Mouse (Mus musculus): ENCODE results near the gene Tmem115. TPM values are rescaled to one million over a fixed set of nuclear protein-coding genes. Genes with fewer than 3 reads are reported as not detected.
A peak's percentile ranks its signal among the peaks of the same experiment; 100 is the strongest.

Tmem115 gene
- total RNA-seq, 2 experiments from 2014 or later, result 13.3 to 18.4 TPM

- no peak for ATAC-seq (replicated peaks; ENCODE audit: low FRiP score, low TSS enrichment, poor library complexity, severe bottlenecking)
These were observed 49.4 kb downstream of the Tmem115 start for GRCm38 (mm10) chr9:107583174-107583573.

DNA sequence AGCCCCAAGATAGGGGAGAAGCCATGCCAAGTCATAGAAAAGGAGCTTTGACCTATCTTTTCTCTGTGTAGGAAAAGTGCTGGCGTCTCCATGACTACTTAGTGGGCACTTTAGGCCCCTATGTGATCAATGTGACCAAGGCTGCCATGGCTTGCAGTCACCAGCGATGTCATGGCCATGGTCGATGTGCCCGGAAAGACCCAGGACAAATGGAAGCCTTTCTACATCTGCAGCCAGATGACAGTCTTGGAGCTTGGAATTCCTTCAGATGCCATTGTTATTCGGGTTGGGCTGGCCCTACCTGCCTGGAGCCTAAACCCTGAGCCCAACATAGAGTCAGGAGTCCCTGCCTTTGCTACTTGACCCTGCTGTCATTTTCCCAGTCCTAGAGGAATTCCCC, 52.8 kb downstream of the Tmem115 start:
- ATAC-seq (replicated peaks; ENCODE audit: low FRiP score, low TSS enrichment, poor library complexity, severe bottlenecking), result no peak

DNA sequence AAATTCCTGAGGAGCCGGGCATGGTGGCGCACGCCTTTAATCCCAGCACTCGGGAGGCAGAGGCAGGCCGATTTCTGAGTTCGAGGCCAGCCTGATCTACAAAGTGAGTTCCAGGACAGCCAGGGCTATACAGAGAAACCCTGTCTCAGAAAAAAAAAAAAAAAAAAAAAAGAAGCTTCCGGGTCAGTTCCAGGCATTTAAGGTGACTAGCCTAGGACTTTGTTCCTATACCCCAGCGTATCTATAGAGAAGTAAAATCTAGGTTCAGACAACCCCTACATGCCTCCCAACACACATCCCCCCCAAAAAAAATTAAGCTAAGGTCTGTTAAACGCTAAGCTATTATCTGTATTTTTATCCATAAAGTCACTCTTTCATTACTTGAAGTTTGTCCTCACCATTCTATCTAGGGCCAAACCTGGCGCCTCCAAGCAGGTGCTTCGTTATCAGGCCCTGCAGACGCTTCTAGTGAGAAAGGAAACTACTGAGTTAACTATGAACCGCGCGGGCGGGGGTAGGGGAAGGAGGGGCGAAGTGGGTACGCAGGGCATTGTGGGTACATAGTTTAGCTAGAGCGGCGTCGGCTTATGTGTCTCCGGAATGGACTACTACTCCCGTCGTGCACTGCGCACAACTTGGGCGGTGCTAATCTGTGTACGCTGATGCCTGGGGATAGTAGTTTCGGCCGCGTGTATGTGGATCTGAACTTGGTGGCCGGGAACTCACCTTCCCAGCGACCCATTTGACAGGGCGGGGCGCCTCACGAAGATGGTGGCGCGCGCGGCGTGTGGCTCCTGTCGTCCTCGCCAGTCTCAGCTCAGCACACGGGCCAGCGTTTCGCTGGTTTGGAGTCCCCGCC, 53.5 kb downstream of the Tmem115 start, which contains the start of gene Ifrd2:
Ifrd2 (plus strand) TSS at position 669 of the 859 bp plus-strand sequence.
- peak; percentile 74 for ATAC-seq (replicated peaks; ENCODE audit: low FRiP score, low TSS enrichment, poor library complexity, severe bottlenecking)

GRCm38 (mm10) chr9:107587833-107588639, 54.3 kb downstream of the Tmem115 start:
- ATAC-seq (replicated peaks; ENCODE audit: low FRiP score, low TSS enrichment, poor library complexity, severe bottlenecking), result peak; percentile 25

Other genes with a start within 250 kb of the Tmem115 start
- 26.8 and 34.0 TPM in 2 replicates for gene Mapkapk3, start 244.1 kb upstream of the Tmem115 start, total RNA-seq (2014; fragmentation: Nextera tagmentation)
- 26.9 and 31.6 TPM in 2 replicates for gene Mapkapk3, start 244.1 kb upstream of the Tmem115 start, total RNA-seq (2017)
- 2.9 and 9.3 TPM in 2 replicates for gene Cish, start 237.9 kb upstream of the Tmem115 start, total RNA-seq (2014; fragmentation: Nextera tagmentation)
- gene Cish, start 237.9 kb upstream of the Tmem115 start, total RNA-seq (2017), result 1.2 and 1.6 TPM in 2 replicates
- 5.8 and 18.8 TPM in 2 replicates for gene Hemk1, start 195.6 kb upstream of the Tmem115 start, total RNA-seq (2014; fragmentation: Nextera tagmentation)
- 4.9 and 9.0 TPM in 2 replicates for gene Hemk1, start 195.6 kb upstream of the Tmem115 start, total RNA-seq (2017)
- not detected in 2 replicates for gene 6430571L13Rik, start 193.3 kb upstream of the Tmem115 start, total RNA-seq (2014; fragmentation: Nextera tagmentation)
- gene 6430571L13Rik, start 193.3 kb upstream of the Tmem115 start, total RNA-seq (2017), result 0.47 TPM in 1 of 2 replicates, not detected in the other
- 0.10 TPM in 1 of 2 replicates, not detected in the other for gene Cacna2d2, start 134.3 kb upstream of the Tmem115 start, total RNA-seq (2014; fragmentation: Nextera tagmentation)
- not detected in 2 replicates for gene Cacna2d2, start 134.3 kb upstream of the Tmem115 start, total RNA-seq (2017)
- gene Cyb561d2, start 8.2 kb downstream of the Tmem115 start, total RNA-seq (2014; fragmentation: Nextera tagmentation), result 5.3 and 16.6 TPM in 2 replicates
- gene Cyb561d2, start 8.2 kb downstream of the Tmem115 start, total RNA-seq (2017), result 14.5 and 15.0 TPM in 2 replicates
- gene Nprl2, start 8.3 kb downstream of the Tmem115 start, total RNA-seq (2014; fragmentation: Nextera tagmentation), result 14.8 and 19.1 TPM in 2 replicates
- 7.5 and 8.7 TPM in 2 replicates for gene Nprl2, start 8.3 kb downstream of the Tmem115 start, total RNA-seq (2017)
- not detected in 2 replicates for gene Zmynd10, start 13.4 kb downstream of the Tmem115 start, total RNA-seq (2014; fragmentation: Nextera tagmentation)
- gene Zmynd10, start 13.4 kb downstream of the Tmem115 start, total RNA-seq (2017), result not detected in 2 replicates
- gene Rassf1, start 17.6 kb downstream of the Tmem115 start, total RNA-seq (2014; fragmentation: Nextera tagmentation), result 24.6 and 29.3 TPM in 2 replicates
- gene Rassf1, start 17.6 kb downstream of the Tmem115 start, total RNA-seq (2017), result 32.8 and 40.3 TPM in 2 replicates
- 27.2 and 33.6 TPM in 2 replicates for gene Tusc2, start 29.3 kb downstream of the Tmem115 start, total RNA-seq (2014; fragmentation: Nextera tagmentation)
- 15.6 and 26.1 TPM in 2 replicates for gene Tusc2, start 29.3 kb downstream of the Tmem115 start, total RNA-seq (2017)
- 7.6 and 23.6 TPM in 2 replicates for gene Hyal2, start 34.0 kb downstream of the Tmem115 start, total RNA-seq (2014; fragmentation: Nextera tagmentation)
- 5.4 and 8.3 TPM in 2 replicates for gene Hyal2, start 34.0 kb downstream of the Tmem115 start, total RNA-seq (2017)
- gene Hyal1, start 43.0 kb downstream of the Tmem115 start, total RNA-seq (2014; fragmentation: Nextera tagmentation), result 1.1 and 5.9 TPM in 2 replicates
- 1.1 and 4.3 TPM in 2 replicates for gene Hyal1, start 43.0 kb downstream of the Tmem115 start, total RNA-seq (2017)
- gene Naa80, start 44.9 kb downstream of the Tmem115 start, total RNA-seq (2014; fragmentation: Nextera tagmentation), result 46.2 and 49.0 TPM in 2 replicates
- gene Naa80, start 44.9 kb downstream of the Tmem115 start, total RNA-seq (2017), result 15.8 and 25.8 TPM in 2 replicates
- gene Hyal3, start 46.9 kb downstream of the Tmem115 start, total RNA-seq (2014; fragmentation: Nextera tagmentation), result 5.1 and 9.4 TPM in 2 replicates
- gene Hyal3, start 46.9 kb downstream of the Tmem115 start, total RNA-seq (2017), result 0.61 and 3.3 TPM in 2 replicates
- gene Ifrd2, start 53.7 kb downstream of the Tmem115 start, total RNA-seq (2014; fragmentation: Nextera tagmentation), result 226 and 251 TPM in 2 replicates
- gene Ifrd2, start 53.7 kb downstream of the Tmem115 start, total RNA-seq (2017), result 103 and 192 TPM in 2 replicates
- gene Sema3b, start 75.3 kb downstream of the Tmem115 start, total RNA-seq (2014; fragmentation: Nextera tagmentation), result 0.50 TPM in 1 of 2 replicates, not detected in the other
- not detected in 2 replicates for gene Sema3b, start 75.3 kb downstream of the Tmem115 start, total RNA-seq (2017)
- 204 and 225 TPM in 2 replicates for gene Gnai2, start 101.4 kb downstream of the Tmem115 start, total RNA-seq (2014; fragmentation: Nextera tagmentation)
- 215 and 228 TPM in 2 replicates for gene Gnai2, start 101.4 kb downstream of the Tmem115 start, total RNA-seq (2017)
- not detected in 2 replicates for gene Slc38a3, start 135.6 kb downstream of the Tmem115 start, total RNA-seq (2014; fragmentation: Nextera tagmentation)
- not detected in 2 replicates for gene Slc38a3, start 135.6 kb downstream of the Tmem115 start, total RNA-seq (2017)
- not detected in 2 replicates for gene Gnat1, start 145.8 kb downstream of the Tmem115 start, total RNA-seq (2014; fragmentation: Nextera tagmentation)
- gene Gnat1, start 145.8 kb downstream of the Tmem115 start, total RNA-seq (2017), result 5.3 TPM in 1 of 2 replicates, not detected in the other
- gene Sema3f, start 176.5 kb downstream of the Tmem115 start, total RNA-seq (2014; fragmentation: Nextera tagmentation), result 0.94 TPM in 1 of 2 replicates, not detected in the other
- gene Sema3f, start 176.5 kb downstream of the Tmem115 start, total RNA-seq (2017), result not detected in 2 replicates
- 172 and 186 TPM in 2 replicates for gene Rbm5, start 237.1 kb downstream of the Tmem115 start, total RNA-seq (2014; fragmentation: Nextera tagmentation)
- gene Rbm5, start 237.1 kb downstream of the Tmem115 start, total RNA-seq (2017), result 236 and 244 TPM in 2 replicates